Mouse (Mus musculus) gastrocnemius, adult 8-10 months (tissue): ENCODE results near the gene Chrne. TPM values are rescaled to one million over a fixed set of nuclear protein-coding genes. Genes with fewer than 3 reads are reported as not detected.
A peak's percentile ranks its signal among the peaks of the same experiment; 100 is the strongest.

Experiments used
- DNase-seq, 2 experiments: peaks; one replicate each; pipeline ENCODE4 v3.0.0; 2022; ENCODE audit warnings: low spot score in 2 of 2
- total RNA-seq, 4 experiments: library from RNA; stranded (reverse); gene quantifications; 2 replicates each; pipeline ENCODE4 v1.2.4; 2022

Chrne gene
- total RNA-seq, 4 experiments from 2014 or later: 11.2 to 20.5 (median 14.7) TPM

DNA sequence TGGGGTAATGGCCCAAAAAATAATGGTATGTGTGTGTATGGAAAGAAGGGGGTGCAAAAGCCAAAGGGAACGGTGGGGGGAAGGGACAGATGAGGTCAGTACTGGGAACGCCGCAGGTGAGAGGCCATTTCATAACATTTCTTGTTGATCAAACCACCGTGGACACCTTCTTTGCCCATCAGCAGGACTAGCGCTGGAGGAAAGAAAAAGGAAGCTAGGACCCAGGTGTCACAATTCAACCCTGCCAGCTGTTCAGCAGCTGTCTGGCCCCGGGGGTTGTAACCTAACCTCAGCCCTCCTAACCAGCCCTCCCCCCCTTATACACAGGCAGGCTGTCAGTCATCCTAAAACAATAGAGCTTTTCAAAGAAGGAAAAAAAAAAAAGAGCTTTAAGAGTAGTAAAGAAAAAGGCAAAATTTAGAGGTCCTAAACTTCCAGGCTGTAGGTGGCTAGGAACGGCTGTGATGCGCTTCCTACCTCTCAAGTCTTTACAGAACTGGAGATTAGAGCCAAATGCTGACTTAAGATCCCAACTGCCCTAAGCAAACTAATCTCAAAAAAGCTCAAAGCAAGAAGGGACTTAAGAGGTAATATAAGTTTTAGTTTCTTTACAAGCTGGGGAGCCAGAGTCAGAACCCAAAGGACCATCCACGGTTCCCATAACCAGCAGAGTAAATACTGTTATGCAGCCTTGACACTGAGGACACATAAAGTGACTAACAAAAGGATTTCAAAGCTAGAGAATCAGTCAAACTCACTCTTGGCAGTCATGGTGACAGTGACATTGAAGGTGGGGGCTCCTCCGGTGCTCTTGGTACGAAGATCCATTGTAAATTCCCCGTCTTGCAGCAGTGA is 33.2 kb upstream of the Chrne start:
- DNase-seq: peak in 1 of 2 experiments; percentile 9

DNA sequence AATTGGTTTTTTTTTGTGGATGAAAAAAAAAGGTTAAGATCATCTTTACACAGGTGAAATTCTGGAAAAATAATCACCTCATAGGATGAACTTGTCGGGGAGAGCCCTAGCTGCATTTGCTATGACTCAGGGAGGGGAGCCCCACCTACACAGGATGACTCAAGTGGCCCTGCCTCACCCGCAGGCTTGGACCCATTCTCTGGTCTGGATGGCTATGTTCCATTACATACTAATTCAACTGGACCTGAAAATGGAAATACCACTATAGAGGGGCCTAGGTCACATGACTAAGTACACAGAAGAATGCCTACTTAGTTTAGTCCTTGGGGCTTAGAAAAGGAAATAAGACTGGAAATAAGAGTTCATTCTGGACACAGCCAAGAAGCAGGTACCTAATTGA is 32.4 kb upstream of the Chrne start:
- DNase-seq: peak in 1 of 2 experiments; percentile 2

DNA sequence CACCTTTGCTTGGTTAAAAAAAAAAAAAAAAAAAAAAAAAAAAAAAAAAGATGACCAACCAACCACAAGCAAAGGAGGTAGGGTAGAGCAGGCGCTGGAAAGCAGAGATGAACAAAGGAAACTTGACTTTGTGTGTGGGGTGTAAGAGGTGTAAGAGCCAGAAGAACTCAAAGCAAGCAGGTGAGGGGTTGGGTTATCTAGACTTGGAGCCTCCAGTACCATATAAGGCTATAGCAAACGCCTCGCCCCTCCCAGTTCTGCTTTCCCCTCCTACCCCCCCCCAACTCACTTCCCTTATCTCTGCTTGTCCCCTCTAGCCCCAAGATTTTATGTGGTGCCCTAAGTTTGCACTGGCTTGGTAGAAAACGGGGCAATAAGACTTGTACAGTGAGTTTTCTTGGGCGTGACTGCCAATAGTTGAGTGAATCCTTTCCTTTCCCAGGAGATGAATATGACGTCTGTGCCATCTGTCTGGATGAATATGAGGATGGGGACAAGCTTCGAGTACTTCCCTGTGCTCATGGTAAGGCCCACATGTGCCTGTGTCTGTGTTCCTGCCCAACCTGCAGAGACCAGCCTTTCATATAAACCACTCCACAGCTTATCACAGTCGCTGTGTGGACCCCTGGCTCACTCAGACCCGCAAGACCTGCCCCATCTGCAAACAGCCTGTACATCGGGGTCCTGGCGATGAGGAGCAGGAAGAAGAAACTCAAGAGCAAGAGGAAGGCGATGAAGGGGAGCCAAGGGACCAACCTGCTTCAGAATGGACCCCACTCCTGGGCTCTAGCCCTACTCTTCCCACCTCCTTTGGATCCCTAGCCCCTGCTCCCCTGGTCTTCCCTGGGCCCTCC is 31.5 kb upstream of the Chrne start:
- peak in 1 of 2 experiments; percentile 2 for DNase-seq

DNA sequence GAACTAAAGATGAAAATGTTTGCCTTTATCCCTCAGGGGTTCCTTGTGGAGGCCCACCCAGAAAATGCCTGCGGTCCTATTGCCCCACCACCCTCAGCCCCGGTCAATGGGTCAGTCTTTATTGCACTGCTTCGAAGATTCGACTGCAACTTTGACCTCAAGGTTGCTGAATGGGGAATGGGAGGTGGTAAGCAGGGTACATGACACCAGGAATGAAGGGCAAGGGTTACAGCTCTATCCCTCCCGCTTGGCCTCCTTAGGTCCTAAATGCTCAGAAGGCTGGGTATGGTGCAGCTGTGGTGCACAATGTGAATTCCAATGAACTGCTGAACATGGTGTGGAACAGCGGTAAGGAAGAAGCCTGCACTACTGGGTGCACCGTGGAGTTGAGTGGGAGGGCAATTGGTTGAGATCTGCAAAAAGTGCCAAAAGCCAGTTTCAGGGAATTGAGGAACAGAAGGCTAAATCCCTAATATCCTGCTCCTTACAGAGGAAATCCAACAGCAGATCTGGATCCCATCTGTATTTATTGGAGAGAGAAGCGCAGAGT is 30.2 kb upstream of the Chrne start:
- peak in 1 of 2 experiments; percentile 2 for DNase-seq

DNA sequence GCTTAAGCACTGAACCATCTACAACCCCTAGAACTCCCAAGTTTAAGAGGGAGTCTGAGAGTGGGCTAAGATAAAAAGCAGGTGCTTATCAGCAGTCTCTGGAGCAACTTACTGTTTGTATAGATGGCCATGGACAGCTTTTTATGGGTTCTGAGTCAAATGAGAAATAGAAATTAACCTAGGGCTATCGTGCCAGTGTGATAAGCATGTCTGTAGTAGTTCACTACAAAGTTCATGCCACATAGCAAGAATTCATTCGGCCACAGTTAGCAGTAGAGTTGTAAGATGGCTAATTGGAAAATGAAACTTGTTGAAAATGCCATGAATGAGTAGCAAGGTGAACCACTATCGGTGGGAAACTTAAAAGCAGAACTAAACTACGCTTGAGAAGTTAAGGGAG is 29.5 kb upstream of the Chrne start:
- DNase-seq: no peak

DNA sequence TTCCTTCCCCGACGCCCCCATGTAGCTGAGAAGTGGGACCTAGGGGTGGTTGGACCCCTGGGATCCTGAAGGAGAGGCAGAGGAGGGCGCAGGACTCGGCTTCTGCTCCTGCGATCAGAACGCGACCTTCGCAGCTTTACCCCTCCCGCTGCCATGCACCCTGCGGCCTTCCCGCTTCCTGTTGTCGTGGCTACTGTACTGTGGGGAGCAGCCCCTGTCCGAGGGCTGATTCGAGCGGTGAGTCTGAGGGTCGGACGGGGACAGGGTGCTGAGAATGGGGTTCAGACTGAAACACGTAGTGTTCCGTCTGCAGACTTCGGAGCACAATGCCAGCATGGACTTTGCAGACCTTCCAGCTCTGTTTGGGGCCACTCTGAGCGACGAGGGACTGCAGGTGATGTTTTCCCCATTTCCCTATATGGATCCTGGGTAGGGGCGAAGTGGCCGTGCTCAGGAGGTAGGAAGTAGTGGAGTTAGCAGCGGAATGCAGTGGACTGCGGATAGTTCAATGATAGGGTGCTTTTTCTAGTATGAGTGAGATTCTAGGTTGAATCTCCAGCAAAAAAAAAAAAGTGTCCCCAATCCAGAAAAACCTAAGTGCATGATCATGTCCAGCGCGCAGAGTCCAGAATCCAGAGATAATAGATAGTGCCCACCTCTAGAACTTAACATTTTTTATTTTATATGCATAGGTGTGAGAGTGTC is 28.9 kb upstream of the Chrne start:
- DNase-seq: peak in 1 of 2 experiments; percentile 20

DNA sequence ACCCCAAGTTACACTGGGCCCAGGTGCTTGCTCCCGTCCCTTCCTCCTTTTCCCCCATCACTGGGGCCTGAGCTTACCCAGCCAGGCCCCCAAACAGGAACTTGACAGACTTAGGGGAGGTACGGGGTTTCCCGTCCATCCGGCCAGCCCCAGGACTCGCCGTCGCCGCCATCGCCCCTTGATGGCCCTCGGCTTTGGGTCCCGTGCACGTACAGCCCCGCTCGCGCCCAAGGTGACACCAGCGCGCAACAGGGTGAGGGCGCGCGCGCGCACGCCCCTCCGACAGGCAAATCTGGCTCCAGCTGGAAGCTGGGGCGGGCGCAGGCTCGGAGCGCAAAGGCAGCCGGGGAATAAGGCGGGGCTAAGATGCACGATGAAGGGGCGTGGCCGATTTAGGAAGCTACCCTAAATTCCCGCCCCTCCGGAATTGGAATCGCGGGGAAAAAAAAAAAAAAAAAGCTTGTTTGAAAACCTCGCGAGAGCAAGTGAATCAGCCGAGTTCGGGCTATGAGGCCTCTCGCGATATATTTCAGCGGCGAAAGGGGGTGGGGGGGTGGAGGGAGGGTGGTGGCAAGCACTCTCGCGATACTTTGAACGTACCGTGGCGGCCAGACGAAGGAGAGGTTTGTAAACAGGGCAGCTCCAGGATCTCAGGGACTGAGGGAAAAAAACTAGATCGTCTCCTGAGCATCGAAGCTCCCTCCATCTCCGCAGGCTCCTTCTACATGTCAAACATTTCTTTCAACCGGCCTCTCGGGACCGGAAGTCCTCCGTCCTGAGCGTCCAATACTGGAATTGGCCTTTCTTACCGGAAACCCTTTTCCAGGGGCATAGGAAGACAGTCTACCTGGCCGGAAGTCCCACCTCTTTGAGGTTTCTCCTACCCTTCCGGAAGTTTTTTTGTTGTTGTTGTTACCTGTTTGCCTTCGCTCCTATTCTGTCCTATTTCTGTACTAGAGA is 28.0 kb upstream of the Chrne start, which contains the start of the genes Rnf167 and Slc25a11:
TSS of gene Rnf167 (plus strand) at position 545 of the 960 bp plus-strand sequence.
TSS of gene Slc25a11 (minus strand) at position 789 of the 960 bp plus-strand sequence.
- peak; percentile 93 to 97 for DNase-seq

DNA sequence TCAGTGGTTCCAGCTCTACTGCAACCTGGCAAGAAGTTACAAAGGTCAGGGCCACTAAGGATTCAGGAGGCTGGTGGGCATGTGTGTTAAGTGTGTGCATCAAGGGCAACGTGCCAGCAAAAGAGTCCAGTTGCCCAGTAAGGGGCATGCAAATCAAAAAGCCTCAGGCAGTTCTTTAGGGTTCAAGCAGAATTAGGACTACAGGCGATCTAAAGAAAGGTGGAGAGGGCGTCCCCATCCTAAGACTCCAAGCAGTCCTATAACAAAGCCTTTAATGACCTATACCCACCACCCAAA is 27.2 kb upstream of the Chrne start:
- no peak for DNase-seq

DNA sequence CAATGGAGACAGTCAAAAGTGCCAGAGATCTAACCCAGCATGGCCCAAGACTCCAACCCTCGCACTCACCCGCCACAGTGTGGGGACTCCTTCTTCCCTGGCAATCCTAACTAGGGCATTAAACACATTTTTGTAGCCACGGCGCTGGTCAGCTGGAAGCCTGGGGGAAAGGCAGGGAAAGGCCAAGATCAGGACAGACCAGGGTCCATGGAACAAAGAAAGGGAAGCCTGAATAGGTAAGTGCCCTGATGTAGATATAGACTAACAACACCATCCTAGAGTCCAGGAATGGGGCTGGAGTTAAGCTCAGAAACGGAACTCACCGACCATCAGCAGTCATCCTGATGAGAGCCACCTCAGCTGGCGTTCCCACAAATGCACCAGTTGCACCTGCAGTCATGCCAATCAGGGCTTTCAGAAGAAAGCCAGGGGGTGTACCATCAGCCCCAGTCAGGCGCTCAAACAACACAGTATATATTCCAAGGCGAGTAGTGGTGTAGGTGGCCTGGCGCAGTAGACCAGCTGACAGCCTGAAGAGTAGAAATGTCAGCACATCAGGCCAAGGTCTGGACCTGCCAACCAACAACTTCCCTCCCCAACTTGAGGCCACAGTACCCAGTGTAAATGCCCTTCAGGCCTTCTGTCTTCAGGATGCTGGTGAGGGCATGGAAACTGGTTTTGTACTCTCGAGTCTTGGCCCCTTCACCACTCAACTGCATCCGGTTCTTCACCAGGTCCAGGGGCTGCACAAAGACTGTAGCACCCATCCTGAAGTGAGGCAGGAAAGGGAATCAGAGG is 26.6 kb upstream of the Chrne start:
- peak in 1 of 2 experiments; percentile 5 for DNase-seq

DNA sequence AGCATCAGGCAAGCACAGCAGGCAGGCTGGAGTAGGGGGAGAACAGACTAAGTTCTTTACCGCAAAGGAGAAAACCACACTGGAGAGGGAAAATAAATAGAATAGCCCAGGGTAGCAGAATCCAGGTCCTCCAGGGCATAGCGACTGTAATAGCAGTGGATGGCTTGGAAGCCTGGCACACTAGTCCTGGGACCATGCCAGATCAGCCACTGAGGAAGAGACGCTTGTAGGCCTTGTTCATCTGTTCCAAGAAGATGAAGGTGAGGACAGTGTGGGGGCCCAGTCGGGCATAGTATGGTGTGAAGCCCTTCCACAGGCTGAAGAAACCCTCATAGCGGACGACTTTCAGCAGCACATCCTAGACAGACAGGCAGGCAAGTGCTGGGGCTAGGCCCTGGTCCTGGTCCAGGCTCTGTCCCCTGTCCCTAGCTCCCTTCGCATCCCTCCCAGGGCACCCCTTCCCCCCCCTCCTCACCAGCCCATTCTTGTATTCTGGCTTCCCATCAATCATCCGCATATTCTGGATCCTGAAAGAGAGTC is 25.6 kb upstream of the Chrne start:
- peak in 1 of 2 experiments; percentile 3 for DNase-seq

DNA sequence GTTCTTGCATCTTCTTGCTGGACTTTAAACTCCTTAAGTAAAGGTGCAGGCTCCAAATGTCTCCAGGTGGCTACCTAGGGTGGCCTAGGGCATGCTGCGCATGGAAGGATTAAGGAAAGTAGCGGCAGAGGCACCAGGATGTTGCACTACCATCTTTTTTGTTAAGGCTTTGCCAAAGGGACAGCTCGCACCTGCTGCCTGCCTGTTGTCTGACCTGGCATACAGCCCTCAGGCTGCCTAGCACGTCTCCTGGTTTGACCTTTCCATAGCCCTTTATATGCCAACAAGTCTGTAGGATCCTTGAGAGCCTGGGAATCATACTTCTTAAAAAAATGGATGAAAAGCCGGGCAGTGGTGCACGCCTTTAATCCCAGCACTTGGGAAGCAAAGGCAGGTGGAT is 24.0 kb upstream of the Chrne start:
- peak in 1 of 2 experiments; percentile 43 for DNase-seq

DNA sequence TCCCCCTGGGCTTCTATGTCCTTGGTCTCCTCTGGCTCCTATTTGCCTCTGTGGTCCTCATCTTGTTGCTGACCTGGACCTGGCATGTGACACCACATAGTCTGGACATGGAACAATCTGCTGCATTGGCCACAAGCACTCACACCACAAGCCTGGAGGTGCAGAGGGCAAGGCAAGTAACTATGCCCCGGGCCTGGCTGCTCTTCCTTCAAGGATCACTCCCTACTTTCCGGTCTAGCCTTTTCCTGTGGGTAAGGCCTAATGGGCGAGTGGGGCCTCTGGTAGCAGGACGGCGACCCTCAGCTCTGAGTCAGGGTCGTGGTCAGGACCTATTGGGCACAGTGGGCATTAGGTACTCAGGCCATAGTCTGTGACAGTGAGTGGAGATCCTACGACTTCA is 22.2 kb upstream of the Chrne start:
- peak in 1 of 2 experiments; percentile 3 for DNase-seq

DNA sequence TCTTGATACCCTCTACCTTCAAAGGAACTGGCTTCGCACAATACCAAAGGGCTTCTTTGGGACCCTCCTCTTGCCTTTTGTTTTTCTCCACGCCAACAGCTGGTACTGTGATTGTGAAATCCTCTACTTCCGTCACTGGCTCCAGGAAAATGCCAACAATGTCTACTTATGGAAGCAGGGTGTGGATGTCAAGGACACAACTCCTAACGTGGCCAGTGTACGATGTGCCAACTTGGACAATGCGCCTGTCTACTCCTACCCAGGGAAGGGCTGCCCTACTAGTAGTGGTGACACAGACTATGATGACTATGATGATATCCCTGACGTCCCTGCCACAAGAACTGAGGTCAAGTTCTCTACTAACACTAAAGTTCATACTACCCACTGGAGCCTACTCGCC is 21.0 kb upstream of the Chrne start:
- peak in 1 of 2 experiments; percentile 2 for DNase-seq

DNA sequence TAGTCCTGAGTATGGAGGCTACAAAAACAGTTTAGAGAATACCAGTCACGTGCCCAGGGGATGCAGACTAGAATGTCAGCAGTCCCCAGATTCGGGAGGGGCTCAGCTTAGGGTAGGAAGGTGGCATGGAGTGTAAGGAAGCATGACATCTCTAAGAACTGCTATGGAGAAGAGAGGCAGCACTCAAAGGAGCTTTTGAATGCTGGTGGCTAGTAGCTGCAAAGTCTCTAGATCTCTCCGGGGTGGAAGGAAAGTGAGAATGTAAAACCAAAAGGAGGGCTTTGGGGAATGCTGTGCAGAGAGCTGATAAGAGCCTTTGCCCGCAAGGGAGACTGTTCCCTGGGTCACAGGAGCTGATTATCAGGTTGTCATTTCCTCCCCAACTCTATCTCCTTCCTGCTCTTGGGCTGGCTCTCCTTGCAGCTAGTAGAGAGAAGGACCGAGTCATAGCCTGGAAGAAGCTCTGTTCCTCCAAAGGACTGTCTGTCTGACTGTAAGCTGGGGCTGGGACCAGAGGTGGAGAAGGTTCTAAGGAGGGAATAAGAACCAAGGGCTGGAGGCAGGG is 19.8 kb upstream of the Chrne start, which contains the start of gene Gp1ba:
TSS of gene Gp1ba (plus strand) at position 409 of the 565 bp plus-strand sequence.
- no peak for DNase-seq

DNA sequence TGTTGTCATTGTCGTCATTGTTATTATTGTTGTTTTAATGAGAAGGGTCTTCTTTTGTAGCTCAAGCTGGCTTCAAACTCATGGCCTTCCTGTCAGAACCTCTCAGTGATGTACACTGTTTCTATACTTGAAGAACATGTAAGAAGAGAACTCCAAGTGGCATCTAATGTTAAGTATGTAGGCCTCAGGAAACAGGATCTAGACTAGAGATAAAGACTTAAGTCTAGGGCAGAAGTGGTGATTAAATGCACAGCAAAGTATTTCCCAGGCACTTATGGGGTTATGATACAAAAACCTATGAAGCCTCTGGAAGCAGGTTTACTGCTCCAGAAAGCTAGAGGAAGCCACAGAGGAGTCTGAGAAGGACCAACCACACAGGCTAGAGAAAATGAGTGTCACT is 19.3 kb upstream of the Chrne start:
- no peak for DNase-seq

DNA sequence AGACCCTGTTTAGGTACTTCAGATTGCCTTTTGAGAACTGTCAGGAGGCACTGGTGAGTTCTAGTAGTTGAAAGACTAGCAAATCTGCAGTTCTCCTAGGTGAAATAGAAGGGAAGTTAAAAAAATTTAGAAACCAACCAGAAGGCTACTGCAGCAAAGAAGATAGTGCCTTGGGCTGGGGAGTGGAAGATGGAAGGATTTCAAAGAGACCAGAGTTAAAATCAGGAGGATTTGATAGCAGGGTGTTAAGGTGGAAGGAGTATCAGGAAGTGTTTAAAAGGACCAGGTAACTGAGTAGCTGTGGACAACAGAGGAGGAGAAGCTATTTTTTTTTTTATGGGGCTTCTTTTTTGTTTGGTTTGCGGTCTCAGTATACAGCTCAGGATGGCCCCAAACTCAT is 18.7 kb upstream of the Chrne start:
- no peak for DNase-seq

DNA sequence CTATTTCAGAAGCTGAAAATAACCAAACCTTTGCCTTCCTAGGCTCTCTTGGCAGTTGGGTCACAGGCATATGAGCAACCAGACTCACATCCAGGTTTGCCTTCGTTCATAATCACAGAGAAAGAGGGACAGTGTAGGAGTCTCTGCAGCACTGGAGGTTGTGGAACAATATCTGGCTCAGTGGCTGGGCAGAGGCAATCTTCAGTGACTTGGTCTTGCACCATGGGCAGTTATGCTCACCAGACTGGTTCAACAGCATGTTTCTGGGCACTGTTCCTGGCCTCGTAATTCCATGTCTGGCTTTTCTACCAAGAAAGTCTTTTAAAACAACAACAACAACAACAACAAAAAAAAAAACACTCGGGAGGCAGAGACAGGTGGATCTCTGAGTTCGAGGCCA is 16.6 kb upstream of the Chrne start:
- DNase-seq: peak in 1 of 2 experiments; percentile 1

DNA sequence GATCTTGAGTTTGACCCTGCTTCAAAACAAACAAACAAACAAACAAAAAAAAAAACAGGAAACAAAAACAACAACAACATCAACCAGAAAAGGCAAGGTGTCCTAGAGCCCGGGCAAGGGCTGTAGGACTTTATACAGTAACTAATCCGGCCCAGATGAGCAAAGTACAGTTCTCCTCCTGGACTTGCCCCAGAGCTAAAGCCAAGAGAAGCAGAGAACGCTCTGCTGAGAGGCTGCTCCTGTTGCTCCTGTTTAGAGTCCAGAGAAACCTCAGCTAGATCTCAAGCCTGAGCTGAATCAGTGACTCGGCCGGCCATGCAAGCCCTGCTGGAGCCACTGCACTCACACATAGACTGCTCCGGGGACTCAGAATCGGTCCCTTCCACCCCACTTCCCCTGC is 11.1 kb upstream of the Chrne start:
- DNase-seq: peak in 1 of 2 experiments; percentile 2

DNA sequence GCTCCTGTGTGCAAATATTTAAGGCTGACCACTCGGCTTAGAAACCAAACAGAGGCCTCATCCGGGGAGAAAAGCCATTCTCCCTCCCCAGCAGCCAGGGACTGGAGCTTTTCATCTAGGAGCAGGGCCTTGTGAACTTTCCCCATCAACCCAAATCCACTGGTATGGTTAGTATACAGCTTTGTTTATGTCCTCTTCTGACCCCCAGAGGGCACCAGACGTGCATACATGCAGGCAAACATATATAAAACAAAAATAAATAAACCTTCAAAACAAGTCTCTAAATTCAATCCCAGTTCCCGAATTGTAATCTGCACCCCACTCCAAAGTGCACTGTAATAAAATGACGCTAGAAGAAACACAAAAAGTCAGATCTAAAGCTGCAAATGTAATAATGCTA is 10.5 kb upstream of the Chrne start:
- peak in 1 of 2 experiments; percentile 2 for DNase-seq
